Mouse (Mus musculus): ENCODE data around the gene Irf8. TPM values are rescaled to one million over a fixed set of nuclear protein-coding genes. Genes with fewer than 3 reads are reported as not detected.
A peak's percentile ranks its signal among the peaks of the same experiment; 100 is the strongest.

Irf8 gene
- total RNA-seq, 2 experiments from 2014 or later, result 4.7 to 5.2 TPM

DNA sequence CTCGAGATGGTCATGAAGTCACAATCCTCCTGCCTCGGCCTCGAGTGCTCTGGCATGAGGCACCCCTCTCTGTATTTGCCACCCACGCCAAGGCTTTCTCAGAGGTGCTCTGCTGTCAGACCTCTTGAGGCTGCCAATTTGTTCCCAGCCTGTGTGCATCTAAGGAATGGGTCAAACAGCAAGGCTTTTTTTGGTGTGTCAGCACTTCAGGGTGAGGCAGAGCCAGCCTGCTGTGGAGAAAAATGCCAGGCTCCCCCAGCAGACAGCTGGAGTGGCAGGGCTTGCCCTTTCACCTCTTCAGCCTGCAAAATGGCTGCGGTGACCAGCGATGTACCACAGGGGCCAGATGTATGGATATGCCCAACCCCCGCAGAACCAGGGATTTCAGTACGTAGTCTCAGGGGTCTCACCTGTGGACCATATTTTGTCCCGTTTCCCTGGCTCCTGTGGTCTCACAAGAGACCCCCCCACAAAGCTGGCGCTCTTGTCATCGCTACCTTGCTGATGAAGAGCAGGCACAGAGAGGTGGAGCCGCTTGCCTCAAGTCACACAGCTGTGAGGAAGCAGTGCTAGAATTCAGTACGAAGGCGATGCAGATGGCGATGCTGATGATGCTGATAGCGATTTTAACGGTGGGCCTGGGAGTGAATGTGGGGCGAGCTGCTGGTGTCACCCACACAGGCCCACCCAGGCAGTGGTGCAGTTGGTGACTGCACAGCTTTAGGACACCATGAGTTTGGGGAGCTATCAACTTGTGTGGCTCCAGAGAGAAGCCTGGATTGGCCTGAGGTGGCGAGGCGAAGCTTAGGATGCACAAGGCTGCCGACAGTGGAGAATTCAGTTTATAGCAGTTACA, 15.3 kb downstream of the Irf8 start:
- no peak for DNase-seq

DNA sequence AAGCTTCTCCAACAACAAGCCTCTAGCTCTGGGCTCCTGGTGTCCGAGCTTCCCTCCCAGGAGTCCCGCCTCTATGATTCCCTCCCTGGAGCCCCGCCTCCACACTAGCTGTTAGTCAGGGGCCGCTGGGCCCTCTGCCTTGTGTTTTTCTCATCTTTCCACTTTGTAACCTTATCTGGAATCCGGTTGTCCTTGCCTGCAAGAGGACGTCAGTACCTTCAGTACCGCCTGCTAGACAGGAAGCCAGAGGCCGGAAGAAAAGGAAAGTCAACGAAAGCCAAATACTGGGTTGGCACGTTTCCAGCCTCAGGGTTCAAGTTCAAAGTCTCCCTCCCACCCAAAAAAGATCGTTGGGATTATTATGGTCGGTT, 15.9 kb downstream of the Irf8 start:
- no peak for DNase-seq

GRCm38 (mm10) chr8:120753476-120753875, 17.3 kb downstream of the Irf8 start:
- DNase-seq, result no peak

DNA sequence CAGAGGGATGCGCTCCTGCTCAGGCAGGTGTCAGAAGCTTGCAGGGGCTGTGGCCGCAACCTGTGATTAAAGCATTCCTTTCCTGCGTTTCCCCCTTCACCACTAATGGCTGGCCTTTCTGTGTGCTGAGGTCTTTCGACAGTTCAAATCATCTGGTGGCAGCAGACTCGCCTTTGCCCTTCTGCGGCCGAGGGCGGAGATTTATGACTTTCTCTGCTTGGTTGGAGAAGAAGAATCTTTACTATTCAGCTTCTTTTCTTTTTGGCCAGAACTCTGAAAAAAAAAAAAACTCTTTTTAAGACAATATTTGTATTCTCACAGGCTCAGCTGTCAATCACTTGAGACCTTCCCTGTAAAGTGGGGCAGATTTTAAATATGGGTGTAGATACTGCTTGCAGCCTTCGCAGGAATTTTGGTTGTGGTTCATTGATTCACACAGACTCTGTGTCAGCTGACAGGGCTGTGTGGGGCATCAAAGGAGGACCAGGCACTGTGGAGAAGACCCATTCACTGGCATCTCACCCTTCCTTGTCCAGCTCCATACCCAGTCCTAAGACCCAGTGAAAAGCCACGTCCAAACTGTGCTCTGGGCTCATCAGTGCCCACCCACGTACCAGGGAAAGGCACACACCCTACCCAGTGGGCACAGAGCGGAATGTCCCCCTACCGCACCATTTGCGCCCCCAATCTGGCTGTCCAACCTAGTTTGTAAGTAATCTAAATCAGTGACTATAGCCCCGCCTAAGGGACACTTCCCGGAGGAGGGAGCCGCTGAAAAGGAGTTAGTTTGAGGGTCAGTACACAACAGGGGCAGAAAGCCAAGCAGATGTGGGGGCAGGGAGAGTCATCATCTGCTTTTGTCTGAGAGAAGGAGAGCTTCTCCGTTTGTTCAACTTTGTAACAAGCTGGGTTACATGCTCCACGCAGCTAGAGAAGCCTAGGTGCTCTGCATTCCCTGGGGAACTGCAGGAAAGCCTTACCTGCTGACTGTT, 19.4 kb downstream of the Irf8 start:
- no peak for DNase-seq

GRCm38 (mm10) chr8:120758005-120758404, 21.8 kb downstream of the Irf8 start:
- no peak for DNase-seq

- no peak for DNase-seq
Observed at GRCm38 (mm10) chr8:120759847-120760246, 23.7 kb downstream of the Irf8 start.

- DNase-seq, result no peak
Observed at GRCm38 (mm10) chr8:120760341-120761215, 24.4 kb downstream of the Irf8 start.

DNA sequence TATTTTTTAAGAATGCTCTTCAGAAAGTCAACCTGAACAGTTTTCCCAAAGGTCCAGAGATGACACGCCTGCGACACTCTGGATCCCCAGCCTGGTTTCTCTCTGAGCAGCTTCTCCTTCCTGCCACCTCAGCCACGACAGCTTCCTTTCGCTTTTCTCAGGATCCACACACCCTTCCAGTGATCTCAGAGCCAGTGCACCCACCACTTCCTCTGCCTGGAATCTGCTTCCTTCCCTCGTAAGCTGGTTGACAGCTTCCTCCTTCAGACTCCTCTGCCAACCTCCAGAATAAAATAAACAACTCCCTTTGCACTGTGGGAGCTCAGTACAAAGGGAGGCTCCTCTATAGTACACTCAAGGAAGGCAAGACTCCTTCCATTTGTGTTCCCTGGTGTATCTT, 27.1 kb downstream of the Irf8 start:
- no peak for DNase-seq

DNA sequence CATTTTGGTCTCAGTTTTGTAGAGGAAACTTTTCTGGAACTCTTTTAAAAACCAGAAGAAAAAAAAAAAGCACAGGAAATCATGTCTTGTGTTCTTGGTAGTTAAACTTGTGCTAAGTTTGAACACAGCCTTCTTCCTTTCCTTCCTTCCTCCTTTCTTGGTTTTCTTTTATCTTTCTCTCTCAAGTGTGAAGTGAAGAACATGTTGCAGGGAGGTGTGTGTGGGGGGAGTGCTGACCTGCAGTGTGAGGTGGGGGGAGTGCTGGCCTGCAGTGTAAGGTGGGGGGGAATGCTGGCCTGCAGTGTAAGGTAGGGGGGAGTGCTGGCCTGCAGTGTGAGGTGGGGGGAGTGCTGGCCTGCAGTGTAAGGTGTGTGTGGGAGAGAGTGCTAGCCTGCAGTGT, 28.5 kb downstream of the Irf8 start:
- no peak for DNase-seq

DNA sequence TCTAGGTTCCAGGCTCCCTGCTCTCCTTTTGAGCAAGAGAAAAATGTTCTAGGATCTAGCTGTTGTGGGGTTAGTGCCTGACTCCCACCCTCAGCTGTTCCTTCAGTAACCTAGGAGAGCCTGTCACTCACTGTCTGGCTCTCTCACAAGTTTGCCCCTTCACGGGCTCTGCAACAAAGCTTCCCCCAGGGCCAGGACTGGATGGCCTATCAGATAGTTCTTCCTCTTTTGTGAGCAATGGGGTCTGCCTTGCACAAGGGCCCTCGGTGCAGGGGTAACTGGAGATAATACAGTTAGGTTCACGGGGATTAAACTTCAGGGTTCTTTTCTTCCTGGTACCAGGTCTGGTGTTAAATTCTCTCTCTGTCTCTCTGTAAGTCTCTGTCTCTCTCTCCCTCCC, 30.5 kb downstream of the Irf8 start:
- no peak for DNase-seq

- no peak for DNase-seq
Observed at GRCm38 (mm10) chr8:120768454-120769218, 32.5 kb downstream of the Irf8 start.

- no peak for DNase-seq
Observed at GRCm38 (mm10) chr8:120777184-120777583, 41.0 kb downstream of the Irf8 start.

- no peak for DNase-seq
Observed at GRCm38 (mm10) chr8:120777732-120778131, 41.6 kb downstream of the Irf8 start.

GRCm38 (mm10) chr8:120779106-120779505, 42.9 kb downstream of the Irf8 start:
- no peak for DNase-seq

DNA sequence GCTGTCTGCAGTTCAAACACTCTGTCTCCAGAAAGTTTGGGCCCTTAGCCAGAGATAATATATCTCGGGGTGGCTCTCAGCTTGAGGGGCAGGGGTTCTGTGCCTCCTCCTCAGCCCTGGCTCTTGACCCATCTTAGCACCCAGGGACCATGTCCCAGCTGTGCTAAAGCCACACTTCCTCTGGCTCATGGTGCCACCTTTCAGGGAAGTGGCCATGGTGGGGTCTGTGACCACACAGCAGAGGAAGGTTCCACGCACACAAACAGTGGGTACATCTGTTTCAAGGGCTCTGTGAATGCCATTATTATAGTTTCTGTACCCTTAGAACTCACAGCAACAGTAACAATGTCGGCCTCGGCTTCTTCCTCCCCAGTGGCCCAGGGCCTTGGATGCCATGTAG, 47.6 kb downstream of the Irf8 start:
- no peak for DNase-seq

DNA sequence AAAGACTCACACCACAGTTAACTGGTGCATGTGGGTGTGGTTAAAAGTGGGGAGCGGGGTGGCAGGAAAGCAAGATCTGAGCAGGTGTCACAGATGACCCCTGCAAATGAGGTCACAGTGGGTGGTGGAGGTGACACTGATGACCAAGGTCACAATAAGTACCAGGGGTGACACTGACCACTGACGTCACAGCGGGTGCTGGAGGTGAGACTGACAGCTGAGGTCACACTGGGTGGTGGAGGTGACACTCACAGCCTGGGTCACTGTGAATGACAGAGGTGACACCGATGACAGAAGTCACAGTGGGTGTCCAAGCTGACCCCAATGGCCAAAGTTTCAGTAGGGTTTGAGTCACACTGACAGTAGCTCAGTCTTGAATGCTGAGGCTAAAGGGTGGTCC, 50.6 kb downstream of the Irf8 start:
- DNase-seq, result no peak

GRCm38 (mm10) chr8:120787631-120788030, 51.5 kb downstream of the Irf8 start:
- no peak for DNase-seq

DNA sequence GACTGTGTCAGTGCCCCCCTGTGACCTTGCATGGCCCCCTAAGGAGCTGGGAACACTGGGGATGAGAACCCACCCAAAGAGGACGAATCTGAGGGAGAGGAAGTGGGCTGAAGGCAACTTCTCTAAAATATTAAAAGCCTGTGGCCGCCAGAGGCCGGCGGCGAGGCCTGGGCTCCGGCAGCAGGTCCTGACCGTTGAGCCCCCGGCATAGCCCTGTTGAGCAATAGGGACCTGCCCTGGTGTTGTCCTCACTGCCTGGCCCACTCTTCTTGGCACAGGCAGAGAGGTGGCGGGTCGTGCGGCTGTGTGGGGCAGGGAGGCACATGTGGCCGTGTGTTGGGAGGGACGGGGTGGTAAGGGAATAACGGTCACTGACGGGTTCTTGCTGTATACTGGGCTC, 56.6 kb downstream of the Irf8 start:
- DNase-seq, result no peak

DNA sequence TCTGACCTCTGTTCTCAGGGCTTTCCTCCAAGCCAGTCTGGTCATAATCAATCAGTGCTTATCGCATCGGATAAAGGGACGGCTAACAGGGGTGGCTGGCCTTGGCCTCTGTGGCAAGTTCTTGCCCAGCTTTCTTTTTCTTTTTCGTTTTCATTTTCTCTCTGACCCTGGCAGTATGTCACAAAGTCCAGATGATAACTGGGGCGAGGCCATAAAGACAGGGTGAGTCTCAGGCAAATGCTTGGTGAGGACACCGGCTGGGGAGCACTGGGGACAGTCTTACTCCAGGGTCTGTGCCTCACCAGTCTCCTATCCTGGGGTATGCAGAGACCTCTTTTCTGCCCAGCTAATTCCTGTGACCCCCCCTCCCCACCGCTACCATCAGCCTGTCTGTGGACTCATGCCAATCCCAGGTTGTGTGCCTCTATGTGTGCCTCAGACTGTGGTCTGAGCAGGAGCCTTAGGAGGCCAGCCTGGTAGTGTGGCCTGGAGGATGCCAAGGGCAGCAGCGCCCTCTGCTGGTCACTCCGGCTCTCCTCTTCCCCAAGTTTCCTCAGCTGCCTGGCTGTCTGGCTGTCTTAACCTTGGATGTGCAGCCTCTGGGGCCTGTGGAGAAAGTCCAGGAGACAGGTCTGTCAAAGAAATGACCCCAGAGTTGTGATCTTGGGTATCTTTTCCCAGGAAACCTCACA, 59.9 kb downstream of the Irf8 start:
- peak; percentile 64 to 76 for DNase-seq

GRCm38 (mm10) chr8:120797019-120797727, 61.0 kb downstream of the Irf8 start:
- no peak for DNase-seq
